Mouse (Mus musculus) left cerebral cortex, postnatal 10 days (tissue): ENCODE results near the gene Jpt2. TPM values are rescaled to one million over a fixed set of nuclear protein-coding genes. Genes with fewer than 3 reads are reported as not detected.

Experiments used
- DNase-seq, 2 experiments: peaks; one replicate each; pipeline ENCODE4 v3.0.0; 2021 to 2022; ENCODE audit warnings: low spot score in 2 of 2, mixed read lengths in 1 of 2; ENCODE audit errors: extremely low spot score in 1 of 2
- intact Hi-C: fragments of 180-260 bp; cut with DNase I; formaldehyde crosslinking; loops from one replicate; pipeline ENCODE4 v1.15.1; 2025
- total RNA-seq, 2 experiments: library from RNA; stranded (reverse); gene quantifications; 2 replicates each; pipeline ENCODE4 v1.2.3; 2021

Jpt2 gene
- total RNA-seq, 2 experiments from 2014 or later = 11.9 to 13.1 TPM

DNA sequence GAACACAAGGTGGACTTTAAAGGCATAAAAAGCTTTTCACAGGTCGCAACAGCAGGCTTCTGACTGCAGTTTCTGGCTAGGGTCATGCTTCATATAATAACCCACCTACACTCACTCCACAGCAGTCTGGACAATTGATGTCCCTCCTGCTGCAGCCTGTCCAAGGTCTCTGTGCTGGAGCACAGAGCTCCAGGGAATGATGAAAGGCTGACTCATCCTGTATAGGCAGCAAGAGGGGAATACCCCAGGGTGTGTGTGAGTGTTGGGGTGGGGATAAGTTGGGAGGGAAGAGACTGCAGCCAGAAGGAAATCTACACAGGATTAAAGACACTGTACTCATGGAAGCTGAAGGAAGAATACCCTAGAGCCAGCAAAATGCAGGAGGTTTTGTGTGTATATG lies 31.0 kb downstream of the Jpt2 start:
- DNase-seq = no peak

DNA sequence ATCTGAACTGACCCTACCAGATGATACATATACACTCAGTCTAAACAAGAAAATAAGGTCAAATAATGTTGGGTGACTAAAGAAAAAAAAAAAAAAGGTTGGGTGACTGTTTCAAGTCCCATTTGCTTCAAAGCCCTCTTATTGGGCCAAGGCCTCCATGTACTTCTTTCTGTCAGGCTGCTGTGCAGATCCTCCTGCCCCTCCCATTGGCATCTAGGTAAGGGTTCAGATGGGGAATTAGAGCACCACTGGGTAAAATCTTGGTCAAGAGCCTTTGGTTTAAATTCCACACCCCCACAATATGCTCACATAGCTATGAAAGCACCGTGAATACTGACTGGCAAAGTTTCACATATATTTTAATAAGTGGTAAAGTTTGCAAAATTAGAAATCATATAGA lies 37.2 kb downstream of the Jpt2 start:
- DNase-seq = no peak
- intact Hi-C loops = no loop called here

More for the DNA sequence above, 31.0 kb downstream of the Jpt2 start:
- intact Hi-C loops = loop anchor here (5.0 kb wide), 1 partner anchor 38 kb away; no protein-coding TSS in a partner anchor

DNA sequence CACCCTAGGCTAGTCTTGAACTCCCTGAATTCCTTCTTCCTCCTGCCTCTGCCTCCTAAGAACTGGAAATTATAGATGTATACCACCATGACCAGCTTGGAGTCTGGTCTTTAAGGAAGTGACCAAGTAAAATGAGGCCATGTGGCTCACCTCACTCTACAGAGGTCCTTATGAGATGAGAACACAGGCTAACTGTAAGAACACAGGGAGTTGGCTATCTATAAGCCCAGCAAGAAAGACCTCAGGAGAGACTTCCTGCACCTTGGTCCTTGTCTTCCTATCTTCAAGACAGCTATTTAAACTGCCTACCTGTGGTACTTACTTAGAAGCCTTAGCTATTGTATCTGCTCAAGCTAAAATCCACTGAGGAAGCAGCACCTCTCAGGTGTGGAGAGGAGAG lies 46.5 kb downstream of the Jpt2 start:
- intact Hi-C loops = no loop called here
- no peak for DNase-seq

DNA sequence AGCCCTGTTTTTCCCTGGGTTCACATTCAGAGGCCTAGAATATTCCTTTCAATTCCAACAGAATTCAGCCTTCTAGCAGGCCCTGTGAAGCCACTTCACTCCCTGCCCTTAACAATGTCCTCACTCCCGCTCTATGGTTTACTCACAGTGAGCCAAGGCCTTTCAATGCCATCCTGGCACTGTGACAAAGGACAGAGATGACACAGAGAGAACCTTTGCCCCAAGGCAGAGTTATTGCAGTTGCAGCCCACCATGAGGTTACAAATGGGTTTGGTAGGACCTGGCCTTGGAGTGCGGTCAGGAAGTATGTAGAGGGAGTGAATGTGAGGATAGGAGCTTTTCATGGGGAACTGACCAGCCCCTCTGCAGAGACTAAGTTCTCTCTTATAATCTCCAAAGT lies 52.9 kb downstream of the Jpt2 start:
- intact Hi-C loops = no loop called here
- no peak for DNase-seq

DNA sequence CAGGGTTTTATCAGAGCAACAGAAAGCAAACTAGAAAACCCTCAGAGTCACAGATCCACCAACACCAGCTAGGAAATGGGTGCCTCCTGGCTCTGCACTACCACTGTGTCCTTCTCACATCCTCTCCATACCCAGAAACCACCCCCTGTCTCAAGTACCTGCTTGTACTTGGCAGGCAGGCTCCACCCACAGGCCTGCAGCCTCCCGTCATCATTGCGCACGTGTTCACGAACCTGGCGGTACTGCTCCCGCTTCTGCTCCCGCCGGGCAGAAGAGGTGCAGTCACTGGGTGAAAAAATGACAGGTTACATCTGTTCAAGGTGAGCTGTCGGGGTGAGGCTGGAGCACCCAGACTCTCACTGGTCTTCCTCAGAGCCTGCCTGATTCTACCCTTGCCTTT lies 56.7 kb downstream of the Jpt2 start:
- peak in 1 of 2 experiments; percentile 18 for DNase-seq
- intact Hi-C loops = no loop called here

DNA sequence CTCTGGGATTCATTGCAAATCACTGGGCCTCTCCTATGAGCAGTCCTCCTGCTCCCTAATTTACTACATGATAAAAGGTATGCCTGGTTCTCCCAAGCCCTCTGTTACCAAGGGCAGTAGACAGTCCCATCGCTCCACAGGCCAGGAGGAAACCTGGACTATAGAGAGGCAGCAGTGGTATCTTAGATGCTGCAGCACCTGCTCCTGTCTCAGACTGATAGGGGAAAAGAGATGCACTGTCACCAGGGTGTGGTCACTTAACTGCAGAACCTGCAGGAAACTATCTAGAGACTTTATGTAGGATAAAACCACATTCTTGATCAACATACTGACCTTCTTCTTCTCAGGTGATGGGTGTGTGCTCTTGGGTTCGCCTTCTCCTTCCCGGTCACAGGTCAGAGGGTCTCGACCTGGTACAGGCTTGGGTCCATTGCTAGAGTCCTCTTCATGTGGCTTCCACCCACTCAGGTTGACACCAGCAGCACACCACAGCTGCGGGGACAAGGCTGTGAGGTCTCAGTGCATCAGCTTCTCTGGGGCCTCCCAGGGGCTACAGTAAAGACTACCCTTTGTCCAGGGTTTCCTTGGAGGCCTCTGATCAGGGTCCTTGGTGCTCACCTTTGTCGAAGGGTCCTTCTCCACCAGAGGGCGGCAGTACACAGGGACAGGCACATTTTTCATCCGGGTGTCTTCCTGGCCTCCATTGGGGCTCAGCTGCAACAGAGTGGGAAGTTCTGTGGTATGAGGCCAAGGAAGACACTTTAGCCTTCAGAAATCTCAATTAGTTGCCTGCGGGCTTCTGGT lies 57.6 kb downstream of the Jpt2 start:
- intact Hi-C loops = no loop called here
- peak in 1 of 2 experiments; percentile 50 for DNase-seq

DNA sequence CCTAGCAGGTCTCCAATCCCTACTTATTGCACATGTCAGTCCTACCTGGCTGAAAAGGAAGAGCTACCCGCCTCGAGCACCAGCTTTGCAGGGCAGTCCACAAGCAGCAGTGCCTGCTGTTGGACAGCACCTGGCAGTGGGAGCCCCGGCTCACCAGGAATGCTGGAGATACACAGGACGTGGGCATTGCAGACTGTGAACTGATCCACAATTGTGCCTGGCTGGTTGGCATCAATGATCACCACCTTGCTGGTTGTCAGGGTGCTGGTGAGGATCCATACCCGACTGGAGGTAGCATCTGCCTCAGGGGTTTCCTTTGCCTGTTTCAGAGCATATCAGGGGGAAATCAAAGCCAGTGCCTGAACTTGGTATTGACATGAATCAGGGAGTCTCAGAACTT lies 58.4 kb downstream of the Jpt2 start:
- no peak for DNase-seq
- intact Hi-C loops = no loop called here

DNA sequence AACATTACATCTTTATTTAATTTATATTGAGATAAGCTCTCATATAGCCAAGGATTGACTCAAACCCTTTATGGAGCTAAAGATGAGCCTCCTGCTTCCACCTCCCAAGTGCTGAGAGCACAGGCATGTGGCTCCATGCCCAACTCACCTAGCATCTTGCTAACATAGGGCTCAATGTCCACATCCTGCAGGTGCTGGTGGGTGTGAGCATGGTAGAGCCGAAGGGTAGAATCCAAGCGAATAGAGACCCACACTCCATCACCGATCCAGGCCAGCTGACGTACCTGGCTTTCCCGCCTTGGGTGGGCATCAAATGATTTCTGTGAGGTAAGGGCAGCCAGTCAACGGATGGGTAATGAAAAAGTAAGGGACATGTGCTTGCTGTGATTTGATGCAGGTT lies 60.5 kb downstream of the Jpt2 start:
- no peak for DNase-seq
- intact Hi-C loops = no loop called here

DNA sequence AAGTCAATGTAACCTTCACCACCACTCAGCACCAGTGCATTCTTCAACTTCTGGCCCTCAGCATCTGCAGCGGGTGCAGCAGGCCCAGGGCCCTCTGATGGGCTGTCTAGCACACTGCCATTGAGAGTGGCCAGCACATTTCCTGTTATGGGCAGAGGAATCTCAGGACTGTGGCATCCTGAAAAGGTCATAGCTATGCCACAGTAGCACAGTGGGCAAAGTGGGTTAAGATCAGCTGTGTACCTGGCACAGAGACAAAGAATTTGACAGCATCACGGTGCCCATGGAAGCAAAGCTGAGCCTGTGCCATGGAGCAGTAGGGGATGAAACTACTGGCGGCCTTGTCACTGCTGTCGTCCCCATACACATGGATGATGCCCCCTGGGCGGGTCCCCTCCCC lies 61.3 kb downstream of the Jpt2 start:
- intact Hi-C loops = no loop called here
- no peak for DNase-seq

DNA sequence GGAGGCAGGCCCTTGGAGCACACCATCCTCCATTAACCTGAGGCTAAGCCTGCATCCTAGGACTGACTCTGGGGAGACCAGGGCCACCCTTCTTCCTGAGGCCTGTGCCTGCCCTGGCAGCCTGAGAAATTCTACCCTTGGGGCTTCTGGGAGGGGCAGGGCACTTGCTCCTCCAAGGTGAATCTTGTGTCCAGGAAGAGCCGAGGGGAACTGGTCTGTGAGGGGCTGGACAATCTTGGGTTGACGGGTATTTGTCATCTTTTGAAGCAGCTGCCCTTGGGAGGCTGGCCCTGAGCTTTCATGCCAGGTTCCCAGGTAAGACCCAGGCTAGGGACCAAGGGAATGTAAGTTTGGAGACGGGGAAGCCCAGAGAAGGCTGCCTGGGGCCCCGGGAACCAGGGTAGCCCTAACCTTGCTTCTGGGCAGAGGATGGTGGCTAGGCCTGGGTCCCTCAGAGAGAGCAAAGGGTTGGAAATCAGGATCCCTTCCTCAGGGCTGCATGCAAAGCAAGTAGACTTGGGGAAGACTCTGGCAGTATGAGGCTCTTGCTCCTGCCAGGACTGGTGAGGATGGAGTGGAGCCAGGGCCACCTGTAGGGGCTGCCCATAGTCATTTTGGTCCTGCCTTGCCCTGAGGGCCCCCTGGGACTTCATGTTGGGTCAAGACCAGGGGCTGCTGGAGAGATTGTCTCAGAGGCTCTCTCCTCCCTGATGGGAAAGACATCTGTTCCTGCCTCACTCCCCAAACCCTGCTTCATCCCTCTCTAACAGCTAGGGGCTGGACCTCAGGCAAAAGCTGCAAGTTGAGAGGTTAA lies 62.2 kb downstream of the Jpt2 start:
- intact Hi-C loops = no loop called here

DNA sequence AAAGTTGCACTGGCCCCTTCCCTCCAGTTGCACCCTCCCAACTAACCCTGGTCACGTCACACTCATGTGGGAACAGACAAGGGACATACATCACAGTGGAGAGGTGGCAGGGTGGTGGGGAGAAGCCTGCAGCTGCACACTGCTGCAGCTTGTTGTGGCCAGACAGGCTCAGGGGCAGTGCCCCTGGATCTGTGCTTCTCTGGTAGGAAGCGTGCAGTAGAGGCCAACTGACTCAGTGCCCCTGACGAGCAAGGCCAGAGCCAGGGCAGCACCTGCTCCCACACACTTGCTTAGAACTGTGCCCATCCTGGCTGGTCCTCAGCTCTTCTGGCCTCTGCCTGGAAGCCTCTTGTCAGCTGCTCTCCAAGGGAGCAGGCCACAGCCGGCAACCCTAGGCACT lies 62.9 kb downstream of the Jpt2 start:
- no peak for DNase-seq
- intact Hi-C loops = no loop called here

More for the DNA sequence above, 62.2 kb downstream of the Jpt2 start:
- no peak for DNase-seq

DNA sequence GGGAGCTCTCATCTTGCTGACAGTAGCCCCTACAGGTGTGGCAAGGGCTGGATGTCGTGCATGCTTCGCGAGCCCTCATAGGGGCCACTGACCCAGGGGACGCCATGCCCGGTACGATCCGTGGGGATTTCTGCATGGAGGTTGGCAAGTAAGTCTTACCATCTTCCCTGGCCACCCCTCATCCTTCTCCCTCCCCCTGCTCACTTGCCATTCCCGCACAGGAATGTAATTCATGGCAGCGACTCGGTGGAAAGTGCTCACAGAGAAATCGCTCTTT lies 63.6 kb downstream of the Jpt2 start:
- intact Hi-C loops = no loop called here
- DNase-seq = peak in 1 of 2 experiments; percentile 45

DNA sequence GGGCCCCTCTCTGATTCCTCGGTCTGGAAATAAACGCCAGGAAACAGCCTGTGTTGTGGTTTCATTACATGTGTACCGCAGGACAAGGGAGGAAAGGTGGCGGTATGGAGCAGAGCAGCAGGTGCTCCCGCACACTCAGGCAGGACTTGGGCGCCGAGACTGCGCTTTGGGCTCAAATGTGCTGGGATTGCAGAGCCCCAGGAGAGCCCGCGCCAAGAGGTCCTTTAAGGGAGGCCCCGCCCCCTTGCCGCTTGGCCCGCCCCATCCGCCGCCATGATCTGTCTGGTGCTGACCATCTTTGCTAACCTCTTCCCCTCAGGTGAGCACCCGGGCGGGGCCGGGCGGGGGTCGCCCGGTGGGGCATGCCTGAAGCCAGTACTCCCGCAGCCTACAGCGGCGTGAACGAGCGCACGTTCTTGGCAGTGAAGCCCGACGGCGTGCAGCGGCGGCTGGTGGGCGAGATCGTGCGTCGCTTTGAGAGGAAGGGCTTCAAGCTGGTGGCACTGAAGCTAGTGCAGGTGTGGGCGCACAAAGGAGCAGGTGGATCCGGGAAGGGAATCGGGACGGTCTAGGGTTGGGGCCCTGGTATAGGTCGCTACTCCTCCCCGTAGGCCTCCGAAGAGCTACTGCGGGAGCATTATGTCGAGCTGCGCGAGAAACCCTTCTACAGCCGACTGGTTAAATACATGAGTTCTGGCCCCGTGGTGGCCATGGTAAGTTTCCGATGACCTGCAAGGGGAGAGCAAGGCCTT lies 64.1 kb downstream of the Jpt2 start, which contains the start of gene Nme3:
Gene Nme3 (plus strand): TSS at position 260 of the 752 bp plus-strand sequence.
- DNase-seq = peak; percentile 60 to 85
- intact Hi-C loops = no loop called here

DNA sequence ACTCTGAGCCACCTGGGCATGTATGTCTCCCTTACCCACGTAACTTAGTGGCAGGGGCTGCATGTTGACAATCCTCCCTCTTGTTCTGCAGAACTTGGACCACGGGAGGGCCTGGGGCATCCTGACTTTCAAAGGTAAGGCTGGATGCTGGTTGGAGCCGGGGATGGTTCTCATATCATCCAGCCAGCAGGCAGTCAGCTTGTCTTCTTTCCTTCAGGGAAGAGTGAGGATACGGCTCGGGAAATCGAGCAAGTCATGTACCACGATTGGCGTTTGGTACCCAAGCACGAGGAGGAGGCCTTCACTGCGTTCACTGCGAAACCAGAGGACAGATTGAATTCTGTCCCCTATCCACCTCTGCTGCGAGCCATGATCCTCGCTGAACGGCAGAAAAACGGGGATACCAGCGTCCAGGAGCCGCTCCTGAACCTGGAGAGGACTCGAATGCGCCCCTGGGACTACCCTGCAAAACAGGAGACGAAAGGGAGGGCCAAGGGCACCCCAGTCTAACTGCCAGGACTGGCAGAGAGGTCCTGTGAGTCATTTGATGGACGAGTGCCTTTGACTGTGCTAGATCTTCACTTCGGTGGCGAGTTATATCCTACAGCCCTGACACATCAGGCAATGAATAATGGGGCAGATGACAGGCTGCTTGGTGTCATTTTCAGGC lies 64.8 kb downstream of the Jpt2 start:
- no peak for DNase-seq
- intact Hi-C loops = no loop called here

DNA sequence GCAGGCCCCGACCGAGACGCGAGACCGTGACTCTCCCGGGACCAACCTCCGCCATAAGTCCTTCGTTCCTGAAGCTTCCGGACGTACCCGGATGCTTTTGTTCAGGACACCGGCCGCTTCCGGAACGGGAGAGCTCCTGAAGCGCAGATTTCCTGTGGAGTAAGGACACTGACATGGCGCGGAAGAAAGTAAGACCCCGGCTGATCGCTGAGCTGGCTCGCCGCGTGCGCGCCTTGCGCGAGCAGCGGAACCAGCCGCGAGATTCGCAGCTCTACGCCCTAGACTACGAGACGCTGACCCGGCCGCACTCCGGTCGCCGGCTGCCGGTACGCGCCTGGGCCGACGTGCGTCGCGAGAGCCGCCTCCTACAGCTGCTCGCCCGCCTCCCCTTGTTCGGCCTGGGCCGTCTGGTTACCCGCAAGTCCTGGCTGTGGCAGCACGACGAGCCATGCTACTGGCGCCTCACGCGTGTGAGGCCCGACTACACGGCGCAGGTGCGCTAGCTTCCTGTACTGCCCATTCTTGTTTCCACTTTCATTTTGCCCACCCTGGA lies 65.4 kb downstream of the Jpt2 start, which contains the start of the genes Eme2 and Mrps34:
Gene Eme2 (minus strand): TSS at position 93 of the 553 bp plus-strand sequence.
Gene Mrps34 (plus strand): TSS at position 122 of the 553 bp plus-strand sequence.
- peak; percentile 80 to 88 for DNase-seq
- intact Hi-C loops = no loop called here

DNA sequence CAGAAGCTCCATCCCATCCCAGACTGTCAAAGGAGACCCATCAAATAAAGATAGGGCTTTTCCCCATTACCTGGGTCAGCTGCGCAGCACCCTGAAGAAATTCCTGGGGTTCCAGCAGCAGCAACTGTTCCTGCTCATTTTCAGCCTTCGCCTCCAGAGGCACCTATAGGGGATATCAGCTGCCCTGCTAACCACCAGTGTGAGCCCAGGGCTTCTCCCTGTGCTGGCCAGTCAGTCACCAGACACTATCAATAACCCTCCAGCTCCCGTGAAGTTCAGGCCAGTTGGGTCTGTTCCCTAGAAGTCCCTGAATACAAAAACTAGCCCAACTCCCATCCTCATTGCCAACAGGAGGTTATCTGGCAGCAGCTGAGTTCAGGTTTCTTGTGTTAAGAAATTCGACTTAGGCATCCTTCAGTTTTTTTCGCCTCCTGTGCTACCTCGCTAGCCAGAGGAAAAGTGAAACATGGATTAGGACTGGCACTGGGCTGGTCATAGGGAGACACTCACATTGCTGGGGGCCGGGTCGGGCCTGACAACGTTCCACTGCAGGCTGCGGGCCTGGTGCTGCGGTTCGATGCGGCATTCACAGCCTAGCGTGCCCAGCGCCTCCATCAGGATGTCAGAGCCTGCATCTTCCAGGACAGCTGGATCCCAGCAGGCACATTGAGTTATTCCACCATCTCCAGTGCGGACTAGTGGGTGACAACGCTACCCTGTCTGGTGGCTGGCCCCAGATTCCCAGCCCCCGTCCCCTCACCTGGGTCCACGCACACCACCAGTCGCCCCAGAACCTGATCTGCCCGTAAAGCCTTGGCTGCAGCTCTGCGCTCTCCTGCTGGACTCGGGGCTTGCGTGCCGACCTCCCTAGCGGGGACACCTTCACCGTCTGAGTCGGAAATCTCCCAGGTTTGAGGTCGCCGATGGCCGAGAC lies 66.2 kb downstream of the Jpt2 start:
- intact Hi-C loops = no loop called here

DNA sequence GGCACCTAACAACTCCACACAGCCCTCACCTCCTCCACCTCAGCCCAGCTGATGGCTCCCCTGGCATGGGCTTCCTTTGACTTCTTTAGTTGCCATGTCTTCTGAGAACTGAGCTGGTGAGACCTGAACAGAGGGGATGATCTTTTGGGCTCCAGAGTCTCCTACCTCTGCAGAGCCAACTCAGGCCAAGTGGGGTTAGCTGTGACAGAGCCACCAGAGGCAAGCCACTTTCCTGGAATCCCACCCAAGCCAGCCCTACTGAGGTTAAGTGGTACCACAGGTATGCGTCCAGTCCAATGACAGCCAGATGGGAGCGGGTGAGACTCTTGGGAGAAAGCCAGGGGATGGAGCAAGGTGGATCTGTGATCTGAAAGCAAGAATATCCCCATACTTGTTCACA lies 67.2 kb downstream of the Jpt2 start:
- intact Hi-C loops = no loop called here
- no peak for DNase-seq

More for the DNA sequence above, 66.2 kb downstream of the Jpt2 start:
- DNase-seq = peak in 1 of 2 experiments; percentile 54
